1 mouse cellular context compared by ENCODE assay signal in the genomic region with DNA sequence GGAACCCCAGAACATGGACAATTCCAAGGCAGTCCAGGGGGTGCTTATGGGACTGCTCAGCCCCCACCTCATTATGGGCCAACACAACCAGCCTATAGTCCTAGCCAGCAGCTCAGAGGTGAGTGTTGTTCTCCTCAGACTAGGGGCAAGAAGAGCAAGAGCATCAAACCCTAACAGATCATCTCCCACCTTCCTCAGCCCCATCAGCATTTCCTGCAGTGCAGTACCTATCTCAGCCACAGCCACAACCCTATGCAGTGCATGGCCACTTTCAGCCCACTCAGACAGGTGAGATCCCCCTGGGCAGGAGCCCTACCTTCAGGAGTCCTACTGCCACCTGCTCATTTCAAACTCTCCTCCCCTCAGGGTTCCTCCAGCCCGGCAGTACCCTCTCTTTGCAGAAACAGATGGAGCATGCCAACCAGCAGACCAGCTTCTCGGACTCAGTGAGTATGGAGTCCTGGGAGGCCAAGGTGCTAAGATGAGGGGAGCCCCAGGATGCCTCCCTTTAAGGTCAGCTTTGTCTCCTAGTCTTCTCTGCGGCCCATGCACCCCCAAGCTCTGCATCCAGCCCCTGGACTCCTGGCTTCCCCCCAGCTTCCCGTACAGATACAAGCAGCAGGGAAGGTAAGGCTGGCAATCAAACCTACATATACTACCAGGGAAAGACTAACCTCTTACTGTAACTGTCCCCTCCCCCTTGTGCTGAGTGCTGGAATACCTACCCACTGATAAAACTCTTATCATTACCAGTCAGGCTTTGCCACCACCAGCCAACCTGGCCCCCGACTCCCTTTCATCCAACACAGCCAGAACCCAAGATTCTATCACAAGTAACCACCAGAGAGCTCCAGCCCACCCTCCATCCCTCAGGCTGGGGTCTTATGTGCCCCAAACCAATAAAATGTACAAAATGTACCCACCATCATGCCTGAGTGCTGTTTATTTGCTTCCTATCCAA.
TF ChIP-seq lines count a peak whose summit lies in the region.

No protein-coding gene starts in this region.

TF ChIP-seq in MEL, 35 proteins besides CTCF, POLR2A, EP300 and RAD21:
- no peak for TF ChIP-seq KAT2A (conservative IDR thresholded peaks at IDR 0.05; ENCODE audit: low read depth, low read length)
- no peak; the same call in 1 of the 2 replicates for TF ChIP-seq SMC3 (IDR thresholded peaks at IDR 0.05; ENCODE audit: low read depth, low read length)
- peak; percentile 71 for TF ChIP-seq MXI1 (IDR thresholded peaks at IDR 0.05; ENCODE audit: low read depth, low read length)
- peak; percentile 67; the same call in 1 of the 2 replicates for TF ChIP-seq HCFC1 (IDR thresholded peaks at IDR 0.05; ENCODE audit: low read depth, low read length)
- TF ChIP-seq TCF12 (IDR thresholded peaks at IDR 0.05; ENCODE audit: low read depth, low read length) = peak; percentile 99
- TF ChIP-seq MAX (IDR thresholded peaks at IDR 0.05; ENCODE audit: low read length) = no peak
- TF ChIP-seq E2F4 (IDR thresholded peaks at IDR 0.05; ENCODE audit: borderline replicate concordance, low read depth, low read length) = no peak
- peak; percentile 98 for TF ChIP-seq POLR2AphosphoS2 (IDR thresholded peaks at IDR 0.05; ENCODE audit: low read length)
- TF ChIP-seq USF2 (IDR thresholded peaks at IDR 0.05; ENCODE audit: borderline replicate concordance in 1 of 2, insufficient read depth in 1 of 2, low read depth in 1 of 2, low read length in 2 of 2) = no peak
- no peak; the same call in 1 of the 2 replicates for TF ChIP-seq NRF1 (IDR thresholded peaks at IDR 0.05; ENCODE audit: insufficient read depth, low read depth, low read length, poor library complexity, severe bottlenecking)
- peak; percentile 88 for TF ChIP-seq RCOR1 (IDR thresholded peaks at IDR 0.05; ENCODE audit: low read depth, low read length)
- peak; percentile 13; the same call in 1 of the 2 replicates for TF ChIP-seq TBP (IDR thresholded peaks at IDR 0.05; ENCODE audit: low read depth, low read length)
- peak; percentile 19; the same call in 1 of the 2 replicates for TF ChIP-seq NELFE (IDR thresholded peaks at IDR 0.05; ENCODE audit: low read depth, low read length)
- no peak for TF ChIP-seq ZNF384 (IDR thresholded peaks at IDR 0.05; ENCODE audit: low read depth, low read length)
- TF ChIP-seq POLR2AphosphoS5 (IDR thresholded peaks at IDR 0.05; ENCODE audit: borderline replicate concordance, low read depth, low read length) = no peak; the same call in 1 of the 2 replicates
- TF ChIP-seq CHD2 (IDR thresholded peaks at IDR 0.05; ENCODE audit: low read length) = peak; percentile 67
- TF ChIP-seq USF1 (IDR thresholded peaks at IDR 0.05; ENCODE audit: low read depth, low read length) = no peak
- TF ChIP-seq UBTF (IDR thresholded peaks at IDR 0.05; ENCODE audit: borderline replicate concordance, insufficient read depth, low read depth, low read length) = no peak
- 0 out of 2 replicates have a peak, but pooled peaks have one; percentile 22 for TF ChIP-seq ELF1 (IDR thresholded peaks at IDR 0.05; ENCODE audit: low read depth, low read length)
- TF ChIP-seq ZC3H11A (IDR thresholded peaks at IDR 0.05; ENCODE audit: low read depth, low read length) = no peak
- TF ChIP-seq MYC (IDR thresholded peaks at IDR 0.05; ENCODE audit: low read depth, low read length) = no peak; the same call in 1 of the 2 replicates
- peak; percentile 87 for TF ChIP-seq SIN3A (IDR thresholded peaks at IDR 0.05; ENCODE audit: low read length)
- TF ChIP-seq MAFK (IDR thresholded peaks at IDR 0.05; ENCODE audit: borderline replicate concordance, low read depth, low read length) = peak; percentile 83; the same call in 1 of the 2 replicates
- TF ChIP-seq ZKSCAN1 (IDR thresholded peaks at IDR 0.05; ENCODE audit: low read depth, low read length) = no peak
- TF ChIP-seq MYB (IDR thresholded peaks at IDR 0.05; ENCODE audit: low read depth, low read length) = peak; percentile 70; the same call in 1 of the 2 replicates
- TF ChIP-seq ZMIZ1 (IDR thresholded peaks at IDR 0.05; ENCODE audit: low read depth, low read length) = peak; percentile 90
- peak; percentile 98 for TF ChIP-seq GATA1 (IDR thresholded peaks at IDR 0.05; ENCODE audit: low read depth, low read length)
- peak; percentile 97 for TF ChIP-seq TAL1 (IDR thresholded peaks at IDR 0.05; ENCODE audit: low read length)
- no peak for TF ChIP-seq GABPA (IDR thresholded peaks at IDR 0.05; ENCODE audit: low read depth, low read length)
- no peak for TF ChIP-seq CHD1 (IDR thresholded peaks at IDR 0.05; ENCODE audit: low read depth, low read length)
- peak; percentile 89 for TF ChIP-seq ETS1 (IDR thresholded peaks at IDR 0.05; ENCODE audit: low read depth, low read length)
- no peak for TF ChIP-seq JUND (IDR thresholded peaks at IDR 0.05; ENCODE audit: low read depth, low read length)
- TF ChIP-seq MAZ (IDR thresholded peaks at IDR 0.05; ENCODE audit: low read depth, low read length) = peak; percentile 97
- TF ChIP-seq MEF2A (IDR thresholded peaks at IDR 0.05; ENCODE audit: extremely low read depth, insufficient replicate concordance, low read depth, low read length, poor library complexity, severe bottlenecking) = no peak; the same call in 1 of the 2 replicates
- peak; percentile 70 for TF ChIP-seq BHLHE40 (IDR thresholded peaks at IDR 0.05; ENCODE audit: borderline replicate concordance, low read depth, low read length)
